Mouse (Mus musculus): Measurements from ENCODE around the gene Ret.
A peak's percentile ranks its signal among the peaks of the same experiment; 100 is the strongest.

The Ret gene

GRCm38 (mm10) chr6:118197440-118197975 is at the start of gene Ret:
Gene Ret, minus strand, starts transcription at chr6:118197718.
- DNase-seq (ENCODE audit: low spot score) = no peak

GRCm38 (mm10) chr6:118247161-118247560 is 49.6 kb upstream of the Ret start:
- no peak for DNase-seq (ENCODE audit: low spot score)

GRCm38 (mm10) chr6:118244106-118244505 is 46.6 kb upstream of the Ret start:
- no peak for DNase-seq (ENCODE audit: low spot score)

GRCm38 (mm10) chr6:118242941-118243340 is 45.4 kb upstream of the Ret start:
- DNase-seq (ENCODE audit: low spot score) = no peak

- no peak for DNase-seq (ENCODE audit: low spot score)
Measured at GRCm38 (mm10) chr6:118226072-118226471, 28.6 kb upstream of the Ret start.

- no peak for DNase-seq (ENCODE audit: low spot score)
Measured at GRCm38 (mm10) chr6:118222471-118222870, 25.0 kb upstream of the Ret start.

- DNase-seq (ENCODE audit: low spot score) = no peak
Measured at GRCm38 (mm10) chr6:118215676-118216075, 18.2 kb upstream of the Ret start.

- peak; percentile 35 for DNase-seq (ENCODE audit: low spot score)
Measured at GRCm38 (mm10) chr6:118208326-118208725, 10.8 kb upstream of the Ret start.

GRCm38 (mm10) chr6:118206386-118206785 is 8.9 kb upstream of the Ret start:
- DNase-seq (ENCODE audit: low spot score) = no peak

- DNase-seq (ENCODE audit: low spot score) = no peak
Measured at GRCm38 (mm10) chr6:118205176-118205890, 7.8 kb upstream of the Ret start.

- no peak for DNase-seq (ENCODE audit: low spot score)
Measured at GRCm38 (mm10) chr6:118204112-118204511, 6.6 kb upstream of the Ret start.

GRCm38 (mm10) chr6:118196751-118197439 is 623 bp downstream of the Ret start:
- DNase-seq (ENCODE audit: low spot score) = peak; percentile 58

- peak; percentile 73 for DNase-seq (ENCODE audit: low spot score)
Measured at GRCm38 (mm10) chr6:118195108-118195507, 2.4 kb downstream of the Ret start.

GRCm38 (mm10) chr6:118192882-118193281 is 4.6 kb downstream of the Ret start:
- no peak for DNase-seq (ENCODE audit: low spot score)

GRCm38 (mm10) chr6:118192199-118192598 is 5.3 kb downstream of the Ret start:
- DNase-seq (ENCODE audit: low spot score) = no peak

GRCm38 (mm10) chr6:118189764-118190163 is 7.8 kb downstream of the Ret start:
- DNase-seq (ENCODE audit: low spot score) = no peak

GRCm38 (mm10) chr6:118188599-118188998 is 8.9 kb downstream of the Ret start:
- DNase-seq (ENCODE audit: low spot score) = no peak

GRCm38 (mm10) chr6:118187285-118187641 is 10.3 kb downstream of the Ret start:
- no peak for DNase-seq (ENCODE audit: low spot score)

- DNase-seq (ENCODE audit: low spot score) = no peak
Measured at GRCm38 (mm10) chr6:118186620-118187284, 10.8 kb downstream of the Ret start.

GRCm38 (mm10) chr6:118184126-118184525 is 13.4 kb downstream of the Ret start:
- no peak for DNase-seq (ENCODE audit: low spot score)

- no peak for DNase-seq (ENCODE audit: low spot score)
Measured at GRCm38 (mm10) chr6:118180085-118180423, 17.5 kb downstream of the Ret start.

- peak; percentile 79 for DNase-seq (ENCODE audit: low spot score)
Measured at GRCm38 (mm10) chr6:118179316-118180084, 18.0 kb downstream of the Ret start.
